Mouse (Mus musculus) brain, embryonic 14.5 days (tissue): ENCODE measurements at regions not wholly inside any gene's neighbourhood (a gene's known extent, or its start where the extent isn't known, plus 50 kb on each side); places are given as distances from the start of the nearest gene placed in this dataset.

ENCODE experiments used
- CTCF ChIP-seq: fragments of 200-500 bp; IDR thresholded peaks from 2 replicates; pipeline ENCODE4 v1.5.1; 2012; ENCODE audit warnings: inconsistent platforms, mild to moderate bottlenecking, moderate library complexity, borderline replicate concordance; ENCODE audit not compliant: insufficient read depth, insufficient read length; ENCODE audit errors: extremely low read depth
- POLR2A ChIP-seq: fragments of 200-500 bp; IDR thresholded peaks from 2 replicates; pipeline ENCODE4 v1.6.1; 2012; ENCODE audit warnings: mild to moderate bottlenecking, inconsistent platforms, borderline replicate concordance; ENCODE audit not compliant: poor library complexity, insufficient read depth, insufficient read length, severe bottlenecking; ENCODE audit errors: extremely low read depth

DNA sequence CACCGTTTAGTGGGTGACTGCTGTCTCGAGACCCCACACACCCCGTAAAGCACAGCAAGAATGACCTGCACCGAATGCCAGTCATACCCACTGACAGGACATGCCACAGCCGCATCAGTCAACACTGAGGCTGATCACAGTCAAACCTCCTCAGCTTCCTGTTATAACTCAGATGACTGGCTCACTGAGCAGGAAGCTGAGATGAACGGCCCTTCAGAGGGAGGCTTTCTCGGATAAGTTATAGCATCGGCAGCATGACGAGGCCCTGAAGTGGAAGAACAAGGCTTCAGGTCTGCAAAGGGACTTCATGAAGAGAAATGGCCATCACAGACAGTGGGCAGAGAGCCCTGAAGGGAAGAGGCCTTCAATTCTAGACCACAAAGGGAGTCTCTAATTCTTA lies 87.0 kb downstream of the Lbh start:
- no peak for TF ChIP-seq POLR2A
- TF ChIP-seq CTCF = no peak
